Mouse (Mus musculus) CH12.LX (cell line): ENCODE data around the gene Sept10. TPM values are rescaled to one million over a fixed set of nuclear protein-coding genes. Genes with fewer than 3 reads are reported as not detected.

Experiments used
- DNase-seq: peaks from one replicate; pipeline ENCODE4 v3.0.0-alpha.2; 2013; ENCODE audit errors: extremely low read depth
- H3K27ac ChIP-seq: 2 replicates; pipeline ENCODE4 v1.5.1; 2012; ENCODE audit warnings: low read depth, mild to moderate bottlenecking, control low read depth, moderate library complexity; ENCODE audit not compliant: insufficient read depth
- H3K27me3 ChIP-seq: replicated peaks from 2 replicates; pipeline ENCODE3; 2012; ENCODE audit warnings: inconsistent platforms
- H3K36me3 ChIP-seq, 2 experiments: replicated peaks in 1 of 2; 2 replicates each; pipeline versions ENCODE3 to v1.6.1; 2012; ENCODE audit warnings: inconsistent platforms in 1 of 2, low read length in 1 of 2, mild to moderate bottlenecking in 1 of 2, mixed read lengths in 1 of 2, moderate library complexity in 1 of 2; ENCODE audit not compliant: control insufficient read depth in 1 of 2, insufficient read depth in 1 of 2
- H3K4me1 ChIP-seq, 2 experiments: 2 replicates each; pipeline ENCODE4 v1.6.1; 2012; ENCODE audit warnings: inconsistent platforms in 1 of 2, moderate library complexity in 1 of 2; ENCODE audit not compliant: insufficient read depth in 2 of 2, control insufficient read depth in 1 of 2
- H3K4me2 ChIP-seq: 2 replicates; pipeline ENCODE4 v1.6.1; 2012; ENCODE audit warnings: low read depth, mild to moderate bottlenecking, control low read depth; ENCODE audit not compliant: poor library complexity, insufficient read depth, severe bottlenecking
- H3K4me3 ChIP-seq, 3 experiments: fragments of 150-350 bp in 1 of 3; sonication (generic) in 1 of 3; replicated peaks in 1 of 3; 2 replicates each; pipeline versions ENCODE3 to v1.5.1; 2011 to 2012; ENCODE audit warnings: low read depth in 2 of 3, low read length in 2 of 3, mild to moderate bottlenecking in 2 of 3, moderate library complexity in 2 of 3, control low read depth in 1 of 3, improper control_type of control experiment in 1 of 3, inconsistent platforms in 1 of 3, mixed read lengths in 1 of 3; ENCODE audit not compliant: poor library complexity in 1 of 3
- H3K79me2 ChIP-seq: replicated peaks from 2 replicates; pipeline ENCODE4 v1.6.1; 2012; ENCODE audit warnings: mild to moderate bottlenecking, moderate library complexity; ENCODE audit not compliant: control insufficient read depth, poor library complexity, insufficient read depth, severe bottlenecking; ENCODE audit errors: extremely low read depth
- H3K9ac ChIP-seq: 2 replicates; pipeline ENCODE4 v1.6.1; 2012; ENCODE audit warnings: low read depth, mild to moderate bottlenecking, control low read depth, moderate library complexity; ENCODE audit not compliant: insufficient read depth
- H3K9me3 ChIP-seq: replicated peaks from 2 replicates; pipeline ENCODE3; 2012; ENCODE audit warnings: low read length, inconsistent platforms, mixed read lengths
- BHLHE40 ChIP-seq: IDR thresholded peaks from 2 replicates; pipeline ENCODE4 v1.6.1; 2011; ENCODE audit warnings: mild to moderate bottlenecking, low read depth, low read length, improper control_type of control experiment
- CHD1 ChIP-seq: IDR thresholded peaks from 2 replicates; pipeline ENCODE4 v1.6.1; 2012; ENCODE audit warnings: low read depth, low read length, improper control_type of control experiment, inconsistent platforms
- E2F4 ChIP-seq: IDR thresholded peaks from 2 replicates; pipeline ENCODE4 v1.6.1; 2011; ENCODE audit warnings: low read depth, low read length, improper control_type of control experiment; ENCODE audit not compliant: insufficient replicate concordance
- ELF1 ChIP-seq: IDR thresholded peaks from 2 replicates; pipeline ENCODE4 v1.6.1; 2014; ENCODE audit warnings: low read depth, mild to moderate bottlenecking, inconsistent platforms, low read length, improper control_type of control experiment
- ETS1 ChIP-seq: conservative IDR thresholded peaks from 2 replicates; pipeline ENCODE4 v1.6.1; 2012; ENCODE audit warnings: low read depth, mild to moderate bottlenecking, inconsistent platforms, low read length, improper control_type of control experiment, moderate library complexity
- GABPA ChIP-seq: IDR thresholded peaks from 2 replicates; pipeline ENCODE4 v1.6.1; 2012; ENCODE audit warnings: low read depth, low read length, improper control_type of control experiment, inconsistent platforms; ENCODE audit not compliant: insufficient replicate concordance
- HCFC1 ChIP-seq: IDR thresholded peaks from 2 replicates; pipeline ENCODE4 v1.6.1; 2012; ENCODE audit warnings: low read depth, mild to moderate bottlenecking, inconsistent platforms, low read length, improper control_type of control experiment
- JUN ChIP-seq: IDR thresholded peaks from 2 replicates; pipeline ENCODE4 v1.6.1; 2011; ENCODE audit warnings: low read depth, mild to moderate bottlenecking, low read length, improper control_type of control experiment, moderate library complexity; ENCODE audit not compliant: insufficient read depth
- KAT2A ChIP-seq: IDR thresholded peaks from 2 replicates; pipeline ENCODE4 v1.6.1; 2012; ENCODE audit warnings: low read length, improper control_type of control experiment, inconsistent platforms; ENCODE audit not compliant: insufficient replicate concordance
- MAFK ChIP-seq: IDR thresholded peaks from 2 replicates; pipeline ENCODE4 v1.6.1; 2011; ENCODE audit warnings: low read length, improper control_type of control experiment; ENCODE audit not compliant: insufficient replicate concordance
- MAX ChIP-seq: IDR thresholded peaks from 2 replicates; pipeline ENCODE4 v1.6.1; 2011; ENCODE audit warnings: low read length, improper control_type of control experiment
- MEF2A ChIP-seq: IDR thresholded peaks from 2 replicates; pipeline ENCODE4 v1.6.1; 2014; ENCODE audit warnings: low read depth, mild to moderate bottlenecking, inconsistent platforms, low read length, improper control_type of control experiment, borderline replicate concordance
- MXI1 ChIP-seq: IDR thresholded peaks from 2 replicates; pipeline ENCODE4 v1.6.1; 2011; ENCODE audit warnings: mild to moderate bottlenecking, low read depth, low read length, improper control_type of control experiment
- NELFE ChIP-seq: IDR thresholded peaks from 2 replicates; pipeline ENCODE4 v1.6.1; 2011; ENCODE audit warnings: low read depth, low read length, improper control_type of control experiment
- NRF1 ChIP-seq: IDR thresholded peaks from 2 replicates; pipeline ENCODE4 v1.6.1; 2014; ENCODE audit warnings: low read depth, mild to moderate bottlenecking, inconsistent platforms, low read length, improper control_type of control experiment, moderate library complexity
- POLR2A ChIP-seq: IDR thresholded peaks from 2 replicates; pipeline ENCODE4 v1.6.1; 2011; ENCODE audit warnings: low read depth, mild to moderate bottlenecking, improper control_type of control experiment, low read length
- RAD21 ChIP-seq: IDR thresholded peaks from 2 replicates; pipeline ENCODE4 v1.6.1; 2011; ENCODE audit warnings: low read depth, mild to moderate bottlenecking, low read length, improper control_type of control experiment, moderate library complexity
- RCOR1 ChIP-seq: conservative IDR thresholded peaks from 2 replicates; pipeline ENCODE4 v1.6.1; 2012; ENCODE audit warnings: low read depth, mild to moderate bottlenecking, inconsistent platforms, low read length, improper control_type of control experiment
- SIN3A ChIP-seq: IDR thresholded peaks from 2 replicates; pipeline ENCODE4 v1.6.1; 2012; ENCODE audit warnings: low read length, improper control_type of control experiment, inconsistent platforms
- SMC3 ChIP-seq: IDR thresholded peaks from 2 replicates; pipeline ENCODE4 v1.6.1; 2011; ENCODE audit warnings: low read depth, low read length, improper control_type of control experiment
- UBTF ChIP-seq: IDR thresholded peaks from 2 replicates; pipeline ENCODE4 v1.6.1; 2012; ENCODE audit warnings: low read depth, mild to moderate bottlenecking, inconsistent platforms, low read length, improper control_type of control experiment, moderate library complexity
- USF1 ChIP-seq: IDR thresholded peaks from 2 replicates; pipeline ENCODE4 v1.6.1; 2014; ENCODE audit warnings: low read depth, mild to moderate bottlenecking, inconsistent platforms, low read length, improper control_type of control experiment
- USF2 ChIP-seq: conservative IDR thresholded peaks from 2 replicates; pipeline ENCODE4 v1.6.1; 2011; ENCODE audit warnings: low read depth, low read length, improper control_type of control experiment
- ZC3H11A ChIP-seq: IDR thresholded peaks from 2 replicates; pipeline ENCODE4 v1.6.1; 2012; ENCODE audit warnings: low read depth, mild to moderate bottlenecking, inconsistent platforms, low read length, improper control_type of control experiment
- ZKSCAN1 ChIP-seq: IDR thresholded peaks from 2 replicates; pipeline ENCODE4 v1.6.1; 2012; ENCODE audit warnings: low read depth, inconsistent platforms, low read length, improper control_type of control experiment, borderline replicate concordance
- ZMIZ1 ChIP-seq: IDR thresholded peaks from 2 replicates; pipeline ENCODE4 v1.6.1; 2012; ENCODE audit warnings: low read depth, mild to moderate bottlenecking, inconsistent platforms, low read length, improper control_type of control experiment
- ZNF384 ChIP-seq: IDR thresholded peaks from 2 replicates; pipeline ENCODE4 v1.6.1; 2012; ENCODE audit warnings: low read depth, low read length, improper control_type of control experiment, inconsistent platforms
- dilution Hi-C: fragments of 300-500 bp; cut with MboI; formaldehyde crosslinking; loops from 2 replicates; pipeline ENCODE4 v1.14.3; 2020; ENCODE audit warnings: low sequenced_read_pairs; ENCODE audit not compliant: extremely low pct_unique_long_range_greater_than_20kb, extremely low pct_ligation_motif_present
- in situ Hi-C: fragments of 300-500 bp; cut with MboI; formaldehyde crosslinking; loops from 3 replicates; pipeline ENCODE4 v1.14.3; 2019; ENCODE audit warnings: low sequenced_read_pairs, low pct_ligation_motif_present, low pct_unique_long_range_greater_than_20kb, mixed read lengths
- polyA plus RNA-seq: library from polyadenylated mRNA; unstranded; fragments of >175 nt; gene quantifications from 2 replicates; pipeline ENCODE4 v1.2.1, GENCODE M21; 2012; ENCODE audit warnings: low read depth; ENCODE audit not compliant: insufficient read length
- total RNA-seq, 2 experiments: library from RNA; depleted of rRNA; stranded (reverse); fragments of 300-350 nt in 1 of 2; fragments of >200 nt in 1 of 2; gene quantifications; 2 replicates each; pipeline ENCODE4 v1.2.3; 2012 to 2014

The Sept10 gene
- total and polyA plus RNA-seq, 3 experiments, result 6.9 to 13.1 (median 10.3) TPM

DNA sequence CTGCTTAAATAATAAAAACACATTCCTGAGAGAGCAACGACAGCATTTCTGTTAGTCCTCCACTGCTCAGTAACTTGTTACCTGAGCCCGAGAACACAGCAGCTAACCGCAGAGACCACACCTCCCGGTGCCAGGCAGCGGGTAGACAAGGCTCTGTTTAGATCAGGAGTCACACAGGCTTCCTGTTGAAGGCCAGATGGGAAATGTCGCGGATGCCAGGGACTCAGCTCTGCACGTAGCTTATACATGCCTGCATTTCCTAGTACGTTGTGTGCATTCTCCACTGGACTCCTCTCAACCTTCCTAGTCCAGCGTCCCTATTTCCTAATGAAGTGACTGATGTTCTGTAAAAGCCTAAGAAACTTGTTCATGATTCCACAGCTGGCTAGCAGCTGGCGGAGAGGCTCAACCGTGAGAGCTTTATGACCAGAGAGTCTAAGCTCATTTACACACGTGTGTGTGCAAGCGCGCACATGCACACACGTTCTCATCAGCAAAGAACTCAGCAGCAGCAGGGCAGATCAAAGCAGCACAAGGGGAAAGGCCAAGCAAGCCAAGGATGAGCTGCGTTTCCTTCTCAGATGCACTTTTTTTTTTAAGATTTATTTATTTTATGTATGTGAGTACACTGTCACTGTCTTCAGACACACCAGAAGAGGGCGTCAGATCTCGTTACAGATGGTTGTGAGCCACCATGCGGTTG is 89.6 kb downstream of the Sept10 start:
- DNase-seq, result no peak
- H3K27ac ChIP-seq, result no peak overlapping the region
- peaks cover 2% of the 10 kb centered on the region for H3K27me3 ChIP-seq
- no peaks in the 10 kb centered on the region for H3K79me2 ChIP-seq
- H3K4me2 ChIP-seq, result no peak overlapping the region
- peaks cover 0 to 5% of the 10 kb centered on the region in 2 experiments; a peak in 2 of 4 replicates for H3K4me1 ChIP-seq
- no peak overlapping the region for H3K9ac ChIP-seq
- TF ChIP-seq CHD1 (no peak), SIN3A (no peak), ZNF384 (no peak), JUN (no peak), ZKSCAN1 (no peak), MXI1 (no peak), MAFK (no peak), UBTF (no peak), BHLHE40 (no peak), ZMIZ1 (no peak), E2F4 (no peak), USF1 (no peak), SMC3 (no peak), MEF2A (no peak)
- TF ChIP-seq, all 38 proteins: peak for 0
- Histone ChIP-seq H3K9me3 (no peaks in the 10 kb centered on the region), H3K4me3 (no peak overlapping the region), H3K36me3 (no peaks in the 10 kb centered on the region)
- in situ Hi-C loops, result loop anchor here (25.0 kb wide), 1 partner anchor 730 kb away; no protein-coding TSS in a partner anchor
- dilution Hi-C loops, result no loop called here

DNA sequence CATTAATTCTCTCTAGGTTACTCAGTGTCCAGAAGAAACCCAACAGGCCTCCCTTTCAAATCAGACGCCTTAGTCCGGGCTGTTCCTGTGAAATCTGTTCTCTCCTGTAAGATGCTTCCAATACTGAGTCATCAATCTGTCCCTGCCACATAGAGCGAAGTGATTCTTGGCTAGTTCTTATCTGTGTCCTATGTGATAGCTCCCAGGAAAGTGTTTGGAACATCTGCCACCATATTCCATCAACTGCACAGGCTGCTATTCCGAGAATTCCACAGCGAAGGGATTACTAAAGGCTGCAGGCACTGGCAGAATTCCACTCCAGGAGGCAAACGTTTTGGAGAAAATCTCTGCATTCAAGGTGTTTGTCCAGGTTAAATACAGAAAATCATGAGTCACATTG is 94.0 kb downstream of the Sept10 start:
- H3K27ac ChIP-seq, result no peak overlapping the region
- dilution Hi-C loops (no loop called here), in situ Hi-C loops (loop anchor here (25.0 kb wide), 1 partner anchor 735 kb away; no protein-coding TSS in a partner anchor)
- no peaks in the 10 kb centered on the region for H3K79me2 ChIP-seq
- H3K4me2 ChIP-seq, result no peak overlapping the region
- no peaks in the 10 kb centered on the region for H3K9me3 ChIP-seq
- H3K36me3 ChIP-seq, result no peaks in the 10 kb centered on the region
- H3K4me3 ChIP-seq, result no peak overlapping the region
- no peak for DNase-seq
- H3K27me3 ChIP-seq, result no peaks in the 10 kb centered on the region
- H3K9ac ChIP-seq, result no peak overlapping the region
- peaks cover 0 to 17% of the 10 kb centered on the region in 2 experiments; a peak in 3 of 4 replicates for H3K4me1 ChIP-seq
- TF ChIP-seq NELFE, result no peak
- no peak for TF ChIP-seq BHLHE40
- TF ChIP-seq ZC3H11A, result no peak
- TF ChIP-seq HCFC1, result no peak
- TF ChIP-seq ELF1, result no peak
- TF ChIP-seq KAT2A, result no peak
- TF ChIP-seq MAX, result no peak
- no peak for TF ChIP-seq USF2
- TF ChIP-seq POLR2A, result no peak
- no peak for TF ChIP-seq ZKSCAN1
- no peak for TF ChIP-seq RCOR1
- no peak for TF ChIP-seq RAD21
- no peak for TF ChIP-seq GABPA
- no peak for TF ChIP-seq UBTF
- no peak for TF ChIP-seq ETS1
- TF ChIP-seq NRF1, result no peak
